Mouse (Mus musculus): ENCODE measurements around the gene Krtap15. TPM values are rescaled to one million over a fixed set of nuclear protein-coding genes. Genes with fewer than 3 reads are reported as not detected.

Gene Krtap15
- not detected for total RNA-seq (2021)

DNA sequence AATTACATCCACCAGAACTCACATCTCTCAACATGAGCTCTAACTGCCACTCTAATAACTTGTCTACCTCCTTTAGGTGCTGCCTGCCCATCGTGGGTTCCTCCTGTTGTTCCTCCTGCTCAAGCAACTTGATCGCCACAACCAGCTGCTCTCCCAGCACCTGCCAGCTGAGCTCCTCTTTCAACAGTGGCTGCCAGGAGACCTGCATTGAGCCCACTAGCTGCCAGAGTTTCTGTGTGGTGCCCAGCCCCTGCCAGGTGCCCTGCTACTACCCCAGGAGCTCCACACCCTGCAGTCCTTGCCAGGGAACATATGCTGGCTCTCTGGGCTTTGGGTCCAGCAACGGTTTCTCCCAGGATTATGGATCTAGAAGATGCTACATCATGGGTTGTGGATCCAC is at the start of gene Krtap15:
Gene Krtap15 (plus strand): TSS at position 150 of the 400 bp plus-strand sequence.
- intact Hi-C loops (cut with DNase I): no loop called here
- no peak for DNase-seq (ENCODE audit: low spot score)

DNA sequence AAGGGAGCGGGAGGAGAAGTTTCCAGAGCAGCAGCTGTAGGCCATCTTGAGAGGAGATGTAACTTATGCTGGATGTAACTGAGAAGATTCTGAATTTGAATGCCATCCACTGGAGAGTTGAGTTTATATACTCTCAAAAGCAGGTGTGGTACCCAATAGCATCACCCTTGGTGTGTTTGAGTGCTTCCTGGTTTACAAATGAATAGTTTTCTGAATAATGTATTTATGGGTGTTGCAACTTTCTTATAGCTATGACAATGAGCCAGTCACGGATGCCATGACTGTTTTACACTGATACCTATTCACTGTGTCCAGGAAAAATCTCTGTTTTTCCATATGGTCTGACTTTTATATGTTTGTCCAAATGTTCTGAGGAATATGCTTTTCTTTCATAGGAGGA is 45.9 kb upstream of the Krtap15 start, which contains the start of gene 2310057N15Rik:
Gene 2310057N15Rik (minus strand): TSS at position 101 of the 400 bp plus-strand sequence.
- intact Hi-C loops (cut with DNase I): no loop called here
- no peak for DNase-seq (ENCODE audit: low spot score)

DNA sequence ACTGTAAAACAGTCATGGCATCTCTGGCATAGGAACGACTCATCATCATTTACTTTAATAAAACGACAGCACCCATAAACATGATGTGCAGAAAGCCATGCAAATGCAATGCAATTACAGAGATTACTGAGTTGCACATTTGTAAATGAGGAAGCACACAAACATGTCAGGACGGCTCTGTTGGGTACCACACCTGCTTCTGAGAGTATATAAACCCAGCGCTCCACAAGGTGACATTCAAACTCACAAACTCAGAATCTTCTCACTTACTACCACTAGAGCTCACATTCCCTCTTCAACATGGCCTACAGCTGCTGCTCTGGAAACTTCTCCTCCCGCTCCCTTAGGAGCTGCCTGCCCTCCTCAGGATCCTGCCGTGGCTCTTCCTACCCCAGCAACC is 42.4 kb upstream of the Krtap15 start, which contains the start of gene Gm5965:
Gene Gm5965 (plus strand): TSS at position 301 of the 400 bp plus-strand sequence.
- intact Hi-C loops (cut with DNase I): no loop called here
- DNase-seq (ENCODE audit: low spot score): no peak

DNA sequence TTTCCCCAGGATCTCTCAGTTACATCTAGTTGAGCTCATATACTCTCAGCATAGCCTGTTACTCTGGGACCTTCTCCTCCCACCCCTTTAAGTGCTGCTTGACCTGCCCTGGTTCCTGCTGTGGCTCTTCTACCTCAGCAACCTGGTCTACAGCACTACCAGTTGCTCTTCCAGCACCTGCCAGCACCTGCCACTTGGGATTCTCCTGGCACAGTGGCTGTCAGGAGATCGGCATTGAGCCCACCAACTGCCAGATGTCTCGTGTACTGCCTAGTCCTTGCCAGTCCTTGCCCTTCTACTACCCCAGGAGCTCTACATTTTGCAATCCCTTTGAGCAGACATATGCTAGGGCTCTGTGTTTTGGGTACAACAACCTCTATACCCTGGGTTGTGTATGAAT is 33.2 kb upstream of the Krtap15 start:
- no peak for DNase-seq (ENCODE audit: low spot score)
- intact Hi-C loops (cut with DNase I): no loop called here

DNA sequence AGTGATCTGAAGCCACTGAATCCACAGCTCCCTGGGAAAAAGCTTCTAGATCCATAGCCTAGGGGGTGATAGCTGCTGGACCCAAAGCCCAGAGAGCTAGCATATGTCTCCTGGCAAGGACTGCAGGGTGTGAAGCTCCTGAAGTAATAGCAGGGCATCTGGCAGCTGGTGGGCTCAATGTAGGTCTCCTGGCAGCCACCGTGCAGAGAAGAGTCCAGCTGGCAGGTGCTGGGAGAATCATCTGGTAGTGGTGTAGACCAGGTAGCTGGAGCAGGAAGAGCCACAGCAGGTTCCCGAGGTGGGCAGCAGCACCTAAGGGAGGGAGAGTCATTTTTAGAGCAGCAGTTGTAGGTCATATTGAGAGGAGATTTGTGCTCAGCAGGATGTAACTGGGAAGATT is 8.2 kb upstream of the Krtap15 start, which contains the start of gene Gm20741:
Gene Gm20741 (minus strand): TSS at position 394 of the 400 bp plus-strand sequence.
- intact Hi-C loops (cut with DNase I): no loop called here
- no peak for DNase-seq (ENCODE audit: low spot score)

DNA sequence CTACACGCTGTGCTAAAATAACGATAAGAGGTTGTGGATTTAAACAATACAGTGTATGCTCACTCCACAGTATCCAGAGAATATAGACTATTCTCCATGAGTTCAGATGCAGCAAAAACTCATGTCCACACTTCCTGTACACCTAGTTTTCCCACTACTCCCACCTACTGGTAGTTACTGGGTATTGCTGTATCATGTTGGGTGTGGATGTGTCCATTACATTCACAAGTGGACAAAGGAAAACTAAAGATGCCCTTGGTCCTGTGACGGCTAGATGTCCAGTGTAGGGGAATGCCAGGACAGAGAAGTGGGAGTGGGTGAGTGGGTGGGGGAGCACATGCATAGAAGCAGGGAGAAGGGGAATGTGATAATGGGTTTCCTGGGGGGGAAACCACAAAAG is 3.7 kb downstream of the Krtap15 start:
- intact Hi-C loops (cut with DNase I): no loop called here
- no peak for DNase-seq (ENCODE audit: low spot score)

DNA sequence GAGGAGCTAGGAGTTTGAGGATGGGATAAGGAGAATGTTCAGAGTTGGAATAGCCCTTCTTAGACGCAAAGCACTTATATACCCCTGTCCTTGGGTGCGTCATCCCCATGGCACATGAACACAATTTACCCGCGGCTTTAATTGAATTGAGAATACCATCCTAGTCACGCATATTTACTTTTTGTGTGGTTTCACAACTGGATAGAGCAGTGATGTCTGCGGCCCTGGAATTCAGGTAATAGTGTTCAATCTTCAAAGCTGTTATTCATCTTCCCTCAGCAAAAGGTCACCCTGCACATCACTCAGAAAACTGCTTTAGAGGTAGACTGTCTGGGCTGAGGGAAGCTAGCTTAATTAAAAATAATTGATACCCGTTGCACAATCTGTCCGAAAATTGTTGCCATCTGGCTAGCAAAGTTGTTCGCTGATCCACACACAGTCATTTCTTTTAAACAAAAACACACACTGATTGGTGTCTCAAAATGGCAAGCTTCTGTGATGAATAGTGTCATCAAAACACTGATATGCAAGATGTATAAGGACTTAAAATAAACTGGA is 6.2 kb downstream of the Krtap15 start, which contains the start of gene Krtap14:
Gene Krtap14 (minus strand): TSS at position 51 of the 558 bp plus-strand sequence.
- no peak for DNase-seq (ENCODE audit: low spot score)
- intact Hi-C loops (cut with DNase I): no loop called here

DNA sequence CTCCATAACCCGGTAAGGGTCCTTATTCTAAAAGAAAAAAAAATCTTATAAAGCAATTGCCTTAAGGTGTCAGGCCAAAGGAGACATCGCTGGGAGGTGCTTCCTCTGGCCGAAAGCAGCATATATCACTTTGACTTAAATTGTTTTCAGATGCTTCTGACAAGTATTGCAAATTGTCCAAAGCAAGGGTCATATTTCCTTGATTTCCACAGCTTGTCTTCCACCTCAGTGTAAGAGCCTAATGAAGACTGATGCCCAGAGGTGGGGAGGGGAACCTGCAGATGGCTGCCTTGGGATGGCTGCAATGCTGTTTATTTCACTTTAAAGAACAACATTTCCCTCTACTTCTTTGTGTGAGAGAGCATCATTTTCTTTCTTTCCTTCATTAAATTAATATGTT is 7.0 kb downstream of the Krtap15 start:
- no peak for DNase-seq (ENCODE audit: low spot score)
- intact Hi-C loops (cut with DNase I): no loop called here

DNA sequence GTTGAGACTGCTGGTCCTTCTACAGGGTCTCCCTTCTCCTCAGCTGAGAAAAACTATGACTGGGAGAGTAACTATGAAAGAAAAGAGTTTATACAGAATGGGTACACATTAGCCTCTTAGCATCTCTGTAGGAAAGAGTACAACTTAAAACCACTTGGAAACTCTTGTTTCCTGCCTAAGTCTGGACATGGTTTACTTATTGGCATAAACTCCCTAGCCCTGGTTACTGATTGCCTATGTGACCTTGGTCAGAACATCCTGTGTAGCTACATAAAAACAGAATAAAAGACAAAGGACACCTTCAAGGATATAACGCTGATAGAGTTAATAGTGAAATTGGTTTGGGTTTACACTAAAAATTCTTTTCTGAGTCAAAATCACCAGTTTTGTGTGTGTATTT is 27.3 kb downstream of the Krtap15 start:
- DNase-seq (ENCODE audit: low spot score): no peak
- intact Hi-C loops (cut with DNase I): no loop called here

DNA sequence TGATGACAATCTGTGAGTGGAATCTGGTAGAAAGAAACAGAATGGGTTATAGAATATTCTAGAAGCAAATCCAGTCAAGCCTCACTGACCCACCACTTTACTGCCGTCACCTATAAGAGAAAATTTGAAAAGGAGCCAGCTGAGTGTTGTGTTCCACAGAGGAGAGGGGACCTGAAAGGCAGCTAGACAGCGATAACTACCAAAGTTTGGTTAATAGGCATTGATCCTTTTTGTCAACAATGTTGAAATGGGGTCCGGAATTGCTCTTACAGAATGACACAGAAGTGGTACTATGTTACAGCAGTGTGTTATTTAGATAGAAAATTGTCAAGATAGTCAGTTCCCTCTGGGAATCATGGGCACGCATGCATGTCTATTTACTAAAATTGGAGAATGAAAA is 28.5 kb downstream of the Krtap15 start:
- intact Hi-C loops (cut with DNase I): no loop called here
- DNase-seq (ENCODE audit: low spot score): no peak

DNA sequence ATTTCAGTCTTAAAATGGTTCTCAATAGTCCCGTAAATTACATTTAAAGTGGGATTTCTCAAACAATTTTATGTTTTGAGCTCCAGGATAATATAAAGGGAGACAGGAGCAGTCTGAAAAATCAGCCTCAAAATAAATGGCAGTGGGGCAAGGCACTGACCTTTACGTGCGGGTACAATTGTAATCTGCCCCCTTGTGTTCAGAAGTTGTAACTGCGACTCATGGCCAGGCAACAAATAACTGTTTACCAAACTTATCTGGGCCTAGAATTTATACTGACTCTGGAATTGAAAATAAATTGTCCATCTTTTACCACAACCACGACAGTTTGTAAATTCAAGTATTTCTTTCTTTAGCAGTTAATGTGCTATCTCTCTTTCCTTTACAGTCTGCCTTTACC is 31.4 kb downstream of the Krtap15 start:
- intact Hi-C loops (cut with DNase I): no loop called here
- no peak for DNase-seq (ENCODE audit: low spot score)

DNA sequence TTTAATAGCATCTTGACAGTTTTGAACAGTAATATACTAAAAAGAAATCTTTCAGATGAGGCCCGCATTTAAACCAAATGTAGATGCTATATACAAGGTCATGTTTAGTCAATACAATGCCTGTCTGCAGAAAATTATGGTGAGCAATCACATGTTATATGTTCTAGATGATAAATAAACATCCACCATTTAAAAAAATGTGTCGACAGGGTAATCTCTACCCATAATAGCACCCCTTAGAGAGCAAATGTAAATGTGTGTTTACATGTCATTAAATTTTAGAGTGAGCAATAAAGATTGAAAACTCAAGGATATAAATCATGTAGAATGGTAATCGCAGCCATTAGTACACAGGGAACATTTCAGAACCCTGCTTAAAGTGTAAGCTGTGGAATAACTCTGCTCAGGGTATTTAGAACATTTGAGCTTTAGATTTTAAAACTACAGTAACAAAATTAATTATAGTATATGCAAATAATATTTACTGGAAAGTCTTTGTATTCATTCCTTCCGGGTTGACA is 44.9 kb downstream of the Krtap15 start:
- DNase-seq (ENCODE audit: low spot score): no peak
- intact Hi-C loops (cut with DNase I): no loop called here

DNA sequence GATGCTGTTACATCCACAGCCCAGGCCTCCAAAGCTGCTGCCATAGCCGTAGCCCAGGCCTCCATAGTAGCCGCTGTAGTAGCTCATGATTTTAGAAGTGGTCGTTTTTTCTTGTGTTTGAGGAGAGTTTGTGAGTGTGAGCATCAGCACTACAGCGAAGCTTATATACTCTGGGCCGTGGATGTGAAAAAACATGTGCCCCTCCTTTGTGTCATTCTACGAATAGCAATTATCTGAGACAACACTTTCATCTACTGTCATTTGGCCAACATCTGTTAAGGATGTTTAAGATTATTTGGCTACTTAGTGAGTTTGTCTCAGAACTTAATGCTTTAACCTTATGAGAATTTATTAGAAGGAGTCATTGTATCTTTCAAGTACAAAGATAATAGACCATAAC is 49.3 kb downstream of the Krtap15 start, which contains the start of gene Krtap19-1:
Gene Krtap19-1 (minus strand): TSS at position 101 of the 400 bp plus-strand sequence.
- intact Hi-C loops (cut with DNase I): no loop called here

DNA sequence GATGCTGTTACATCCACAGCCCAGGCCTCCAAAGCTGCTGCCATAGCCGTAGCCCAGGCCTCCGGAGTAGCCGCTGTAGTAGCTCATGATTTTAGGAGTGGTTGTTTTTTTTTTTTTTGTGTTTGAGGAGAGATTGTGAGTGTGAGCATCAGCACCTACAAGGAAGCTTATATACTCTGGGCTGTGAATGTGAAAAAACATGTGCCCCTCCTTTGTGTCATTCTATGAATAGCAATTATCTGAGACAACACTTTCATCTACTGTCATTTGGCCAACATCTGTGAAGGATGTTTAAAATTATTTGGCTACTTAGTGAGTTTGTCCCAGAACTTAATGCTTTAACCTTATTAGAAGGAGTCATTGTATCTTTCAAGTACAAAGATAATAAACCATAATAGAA is 54.2 kb downstream of the Krtap15 start, which contains the start of gene Krtap19-2:
Gene Krtap19-2 (minus strand): TSS at position 101 of the 400 bp plus-strand sequence.
- intact Hi-C loops (cut with DNase I): no loop called here
- DNase-seq (ENCODE audit: low spot score): no peak

More for the DNA sequence above, 49.3 kb downstream of the Krtap15 start, which contains the start of gene Krtap19-1:
- DNase-seq (ENCODE audit: low spot score): no peak

DNA sequence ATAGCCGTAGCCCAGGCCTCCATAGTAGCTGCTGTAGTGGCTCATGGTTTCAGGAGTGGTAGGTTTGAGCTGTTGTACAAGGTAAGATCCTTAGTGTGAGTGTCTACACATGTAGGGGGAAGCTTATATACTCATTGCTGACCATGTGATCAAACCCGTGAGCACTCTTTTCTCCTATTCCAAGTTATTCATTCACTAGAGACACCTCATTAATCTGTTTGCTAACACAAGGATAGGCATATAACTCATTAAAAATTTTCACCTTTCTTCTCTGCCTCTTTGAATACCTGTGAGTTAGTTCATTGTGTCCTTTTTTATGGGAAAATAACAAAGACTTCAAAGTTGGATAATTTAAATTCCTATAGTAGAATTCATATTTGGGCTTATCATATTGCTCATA is 57.9 kb downstream of the Krtap15 start, which contains the start of gene Krtap19-3:
Gene Krtap19-3 (minus strand): TSS at position 101 of the 400 bp plus-strand sequence.
- no peak for DNase-seq (ENCODE audit: low spot score)
- intact Hi-C loops (cut with DNase I): no loop called here

Other genes starting within 250 kb of the Krtap15 start
- gene Krtap24-1, start 207.9 kb upstream of the Krtap15 start, total RNA-seq (2021): not detected
- gene 2310079G19Rik, start 192.5 kb upstream of the Krtap15 start, total RNA-seq (2021): not detected
- not detected for gene Krtap26-1, start 172.4 kb upstream of the Krtap15 start, total RNA-seq (2021)
- not detected for gene Krtap27-1, start 148.5 kb upstream of the Krtap15 start, total RNA-seq (2021)
- gene 2310061N02Rik, start 112.3 kb upstream of the Krtap15 start, total RNA-seq (2021): not detected
- not detected for gene Krtap13-1, start 91.4 kb upstream of the Krtap15 start, total RNA-seq (2021)
- not detected for gene Krtap13, start 68.6 kb upstream of the Krtap15 start, total RNA-seq (2021)
- gene 2310034C09Rik, start 61.4 kb upstream of the Krtap15 start, total RNA-seq (2021): not detected
- gene 2310057N15Rik, start 46.0 kb upstream of the Krtap15 start, total RNA-seq (2021): not detected
- not detected for gene Gm5965, start 42.3 kb upstream of the Krtap15 start, total RNA-seq (2021)
- not detected for gene Gm20741, start 8.0 kb upstream of the Krtap15 start, total RNA-seq (2021)
- not detected for gene Krtap14, start 5.9 kb downstream of the Krtap15 start, total RNA-seq (2021)
- not detected for gene Krtap19-1, start 49.2 kb downstream of the Krtap15 start, total RNA-seq (2021)
- not detected for gene Krtap19-2, start 54.1 kb downstream of the Krtap15 start, total RNA-seq (2021)
- not detected for gene Krtap19-3, start 57.8 kb downstream of the Krtap15 start, total RNA-seq (2021)
- gene Krtap19-4, start 64.9 kb downstream of the Krtap15 start, total RNA-seq (2021): not detected
- not detected for gene Krtap19-5, start 76.2 kb downstream of the Krtap15 start, total RNA-seq (2021)
- gene Krtap19-9b, start 112.0 kb downstream of the Krtap15 start, total RNA-seq (2021): not detected
- gene Krtap16-3, start 142.7 kb downstream of the Krtap15 start, total RNA-seq (2021): not detected
- gene Krtap22-2, start 190.5 kb downstream of the Krtap15 start, total RNA-seq (2021): not detected
- gene Gm10229, start 195.1 kb downstream of the Krtap15 start, total RNA-seq (2021): not detected
- gene Krtap6-1, start 211.5 kb downstream of the Krtap15 start, total RNA-seq (2021): not detected
- not detected for gene Gm10228, start 221.3 kb downstream of the Krtap15 start, total RNA-seq (2021)
- gene Krtap6-5, start 227.7 kb downstream of the Krtap15 start, total RNA-seq (2021): not detected
- not detected for gene 1110025L11Rik, start 243.8 kb downstream of the Krtap15 start, total RNA-seq (2021)

All from heart, postnatal 25 days (tissue).